Mouse (Mus musculus): ENCODE data around the gene Dhrs3. TPM values are rescaled to one million over a fixed set of nuclear protein-coding genes. Genes with fewer than 3 reads are reported as not detected.
A peak's percentile ranks its signal among the peaks of the same experiment; 100 is the strongest.

Dhrs3 gene
- polyA plus RNA-seq (2015; fragmentation: Nextera tagmentation; extraction: Ambion mirVana) = 177 and 229 TPM in 2 replicates

DNA sequence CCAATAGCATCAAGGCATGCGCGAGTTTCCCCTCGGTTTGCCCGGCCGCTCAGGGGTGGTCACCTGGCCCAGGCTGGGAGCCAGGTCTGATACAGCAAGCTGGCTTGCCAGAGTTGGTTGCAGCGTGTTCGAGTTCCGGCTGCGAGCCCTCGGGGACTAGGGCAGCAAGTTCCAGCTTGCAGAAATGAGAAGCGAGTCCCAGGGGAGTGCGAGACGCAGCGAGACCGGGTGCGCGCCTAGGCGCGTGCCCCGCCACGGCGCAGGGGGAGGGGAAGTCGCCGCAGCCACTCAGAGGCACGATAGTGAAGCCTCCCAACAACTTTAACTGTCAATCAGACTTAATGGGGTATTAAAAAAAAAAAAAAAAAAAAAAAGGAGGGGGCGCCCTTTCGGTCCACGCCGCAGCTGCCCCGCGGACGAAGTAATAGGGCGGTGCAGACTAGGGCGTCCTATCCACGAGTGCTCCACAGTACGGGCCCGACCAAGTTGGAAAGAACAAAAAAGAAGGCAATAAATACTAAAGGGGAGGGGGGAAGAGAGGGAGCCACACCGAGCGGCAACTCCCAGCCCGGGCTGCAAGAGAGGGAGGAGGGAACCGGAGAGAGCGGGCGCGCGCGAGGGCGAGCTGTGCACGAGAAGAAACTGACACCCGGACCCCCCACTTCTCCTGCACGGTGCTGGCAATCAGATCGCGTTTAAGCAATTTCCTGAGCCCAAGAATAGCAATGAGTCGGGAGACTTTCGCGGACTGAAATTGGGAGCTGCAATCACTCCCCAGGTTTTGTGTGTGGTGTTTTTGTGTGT is at the start of gene Dhrs3:
Gene Dhrs3, plus strand, starts transcription at position 695 of the 804 bp plus-strand sequence.
- 2% methylated on average over 55 of the region's 55 CpGs for WGBS
- H3K4me1 ChIP-seq (ENCODE audit: insufficient read depth, low read depth, low read length) = peaks cover 18% of the 10 kb centered on the region; the same call in 1 of the 2 replicates
- DNase-seq (ENCODE audit: low spot score) (peak; percentile 97), ATAC-seq (peak; percentile 76)
- no peaks in the 10 kb centered on the region for H3K27me3 ChIP-seq (replicated peaks; ENCODE audit: insufficient read depth, low read length)
- H3K9me3 ChIP-seq (ENCODE audit: low read length) = no peaks in the 10 kb centered on the region
- H3K4me3 ChIP-seq (ENCODE audit: low read depth, low read length) = peak within 1 kb of the TSS; percentile 86
- peak within 1 kb of the TSS; percentile 81 for H3K4me2 ChIP-seq (replicated peaks; ENCODE audit: low read depth, low read length)
- TF ChIP-seq EP300 (IDR thresholded peaks at IDR 0.05) (peak; percentile 53), CTCF (IDR thresholded peaks at IDR 0.05) (peak; percentile 34; the same call in 1 of the 2 replicates)
- H3K9ac ChIP-seq (replicated peaks; ENCODE audit: low read depth) = peak within 1 kb of the TSS; percentile 94
- peak within 1 kb of the TSS; percentile 96 for H3K27ac ChIP-seq (ENCODE audit: low read length)
- no peaks in the 10 kb centered on the region for H3K36me3 ChIP-seq (ENCODE audit: insufficient read depth, low read length)

DNA sequence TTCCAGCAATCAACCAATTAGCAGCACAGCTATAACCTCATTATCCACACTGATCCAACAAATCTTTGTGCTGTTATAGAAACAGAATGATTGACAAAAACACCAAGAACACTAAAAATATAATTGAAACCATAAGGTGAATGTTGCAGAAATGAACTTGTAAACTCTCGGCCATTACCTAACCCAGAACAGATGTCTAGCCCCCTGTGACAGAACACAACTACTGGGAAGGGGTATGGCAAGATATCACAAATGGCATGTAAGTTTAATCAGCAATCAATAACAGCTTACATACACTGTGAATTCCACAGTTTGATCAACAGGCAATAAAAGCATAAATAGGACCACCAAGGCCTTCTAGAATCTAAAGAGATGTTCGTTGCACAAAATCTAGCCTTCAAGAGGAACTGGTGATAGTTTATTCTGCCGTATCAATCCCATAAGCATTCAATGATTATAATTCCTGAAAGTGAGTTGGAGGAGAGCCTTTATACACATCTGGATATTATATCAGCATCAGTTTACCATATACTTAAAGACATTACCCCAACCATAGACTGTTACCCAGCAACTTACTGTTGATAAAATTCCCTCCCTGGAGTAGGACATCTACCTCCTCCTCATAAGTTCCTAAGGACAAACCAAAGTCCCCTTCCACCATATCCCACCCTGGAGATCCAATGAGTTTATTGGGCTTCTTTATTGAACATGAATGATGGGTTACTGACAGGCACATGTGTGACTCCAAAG is 30.7 kb upstream of the Dhrs3 start:
- ATAC-seq (no peak), DNase-seq (ENCODE audit: low spot score) (no peak)
- H3K27ac ChIP-seq (ENCODE audit: low read length) = no peak overlapping the region
- no peak overlapping the region for H3K4me2 ChIP-seq (replicated peaks; ENCODE audit: low read depth, low read length)
- no peaks in the 10 kb centered on the region for H3K27me3 ChIP-seq (replicated peaks; ENCODE audit: insufficient read depth, low read length)
- no peaks in the 10 kb centered on the region for H3K36me3 ChIP-seq (ENCODE audit: insufficient read depth, low read length)
- no peaks in the 10 kb centered on the region for H3K9me3 ChIP-seq (ENCODE audit: low read length)
- H3K9ac ChIP-seq (replicated peaks; ENCODE audit: low read depth) = no peak overlapping the region
- H3K4me3 ChIP-seq (ENCODE audit: low read depth, low read length) = no peak overlapping the region
- 84% methylated on average over 3 of the region's 3 CpGs for WGBS
- TF ChIP-seq CTCF (IDR thresholded peaks at IDR 0.05) (no peak), EP300 (IDR thresholded peaks at IDR 0.05) (no peak)
- no peaks in the 10 kb centered on the region for H3K4me1 ChIP-seq (ENCODE audit: insufficient read depth, low read depth, low read length)

DNA sequence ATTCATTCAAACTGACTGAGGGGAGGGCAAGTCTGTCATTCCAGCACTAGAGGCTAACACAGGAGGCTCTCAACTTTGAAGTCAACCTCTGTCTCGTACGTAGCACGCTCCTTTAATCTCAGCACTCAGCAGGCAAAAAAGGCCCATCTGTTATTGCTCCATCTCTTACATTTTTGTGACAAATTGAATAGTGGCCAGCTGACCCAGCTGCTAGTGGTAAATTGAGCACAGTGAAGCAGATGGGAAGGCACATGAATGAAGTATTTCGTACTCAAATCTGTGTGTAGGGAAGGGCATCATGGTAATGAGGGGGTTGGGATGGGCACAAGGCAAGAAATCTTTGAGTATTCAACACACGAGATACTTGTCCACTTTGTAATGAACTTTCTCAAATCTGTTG is 24.7 kb upstream of the Dhrs3 start:
- 62% methylated on average over 5 of the region's 5 CpGs for whole genome bisulfite sequencing
- Histone ChIP-seq H3K27ac (ENCODE audit: low read length) (no peak overlapping the region), H3K36me3 (ENCODE audit: insufficient read depth, low read length) (no peaks in the 10 kb centered on the region), H3K9me3 (ENCODE audit: low read length) (no peaks in the 10 kb centered on the region), H3K4me3 (ENCODE audit: low read depth, low read length) (no peak overlapping the region), H3K4me1 (ENCODE audit: insufficient read depth, low read depth, low read length) (no peaks in the 10 kb centered on the region), H3K9ac (replicated peaks; ENCODE audit: low read depth) (no peak overlapping the region), H3K27me3 (replicated peaks; ENCODE audit: insufficient read depth, low read length) (no peaks in the 10 kb centered on the region), H3K4me2 (replicated peaks; ENCODE audit: low read depth, low read length) (no peak overlapping the region)
- no peak for DNase-seq (ENCODE audit: low spot score)
- no peak for ATAC-seq
- TF ChIP-seq EP300 (IDR thresholded peaks at IDR 0.05) (no peak), CTCF (IDR thresholded peaks at IDR 0.05) (no peak)

DNA sequence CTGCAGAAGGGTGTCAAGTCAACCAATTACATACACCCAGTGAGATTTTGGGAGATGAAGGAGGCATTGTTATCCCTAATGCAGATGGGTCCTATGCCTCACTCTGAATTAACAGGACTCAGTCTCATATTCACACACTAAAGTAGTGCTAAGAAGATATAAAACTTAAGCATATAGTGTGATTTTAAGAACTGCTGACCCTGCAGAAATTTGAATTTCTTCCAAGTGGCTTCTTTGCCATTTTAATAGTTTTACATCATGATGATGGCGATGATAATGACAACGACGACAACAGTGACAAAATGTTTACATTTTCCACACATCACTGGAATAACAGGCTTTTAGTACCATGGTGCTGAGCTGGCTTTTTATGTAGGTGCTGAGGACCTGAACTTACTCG is 24.0 kb upstream of the Dhrs3 start:
- H3K4me1 ChIP-seq (ENCODE audit: insufficient read depth, low read depth, low read length) = no peaks in the 10 kb centered on the region
- H3K9me3 ChIP-seq (ENCODE audit: low read length) = no peaks in the 10 kb centered on the region
- no peak overlapping the region for H3K4me3 ChIP-seq (ENCODE audit: low read depth, low read length)
- ATAC-seq (no peak), DNase-seq (ENCODE audit: low spot score) (no peak)
- H3K9ac ChIP-seq (replicated peaks; ENCODE audit: low read depth) = no peak overlapping the region
- H3K27me3 ChIP-seq (replicated peaks; ENCODE audit: insufficient read depth, low read length) = no peaks in the 10 kb centered on the region
- no peaks in the 10 kb centered on the region for H3K36me3 ChIP-seq (ENCODE audit: insufficient read depth, low read length)
- no peak overlapping the region for H3K27ac ChIP-seq (ENCODE audit: low read length)
- 76% methylated on average over 4 of the region's 4 CpGs for WGBS
- no peak overlapping the region for H3K4me2 ChIP-seq (replicated peaks; ENCODE audit: low read depth, low read length)
- TF ChIP-seq EP300 (IDR thresholded peaks at IDR 0.05) (no peak), CTCF (IDR thresholded peaks at IDR 0.05) (no peak)

DNA sequence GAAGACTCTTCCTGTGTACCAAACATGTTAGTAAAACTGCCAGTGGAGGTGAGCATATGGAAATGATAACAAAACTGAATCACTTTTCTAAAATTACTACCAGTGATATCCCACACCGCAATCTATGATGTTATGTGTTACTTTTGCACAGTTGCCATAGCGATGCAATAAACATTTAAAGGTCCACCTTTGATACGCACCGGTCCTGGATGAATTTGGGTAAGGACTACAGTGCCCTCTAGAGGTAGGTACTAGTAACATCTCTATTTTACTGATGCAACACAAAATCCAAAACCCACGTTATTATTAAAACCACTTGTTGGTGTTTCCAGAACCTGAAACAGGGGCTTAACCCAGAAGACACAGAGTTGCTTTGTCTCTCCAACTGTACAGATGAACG is 19.7 kb upstream of the Dhrs3 start:
- Histone ChIP-seq H3K4me2 (replicated peaks; ENCODE audit: low read depth, low read length) (no peak overlapping the region), H3K27ac (ENCODE audit: low read length) (no peak overlapping the region), H3K27me3 (replicated peaks; ENCODE audit: insufficient read depth, low read length) (no peaks in the 10 kb centered on the region), H3K9ac (replicated peaks; ENCODE audit: low read depth) (no peak overlapping the region), H3K36me3 (ENCODE audit: insufficient read depth, low read length) (no peaks in the 10 kb centered on the region), H3K4me1 (ENCODE audit: insufficient read depth, low read depth, low read length) (no peaks in the 10 kb centered on the region), H3K9me3 (ENCODE audit: low read length) (no peaks in the 10 kb centered on the region), H3K4me3 (ENCODE audit: low read depth, low read length) (no peak overlapping the region)
- DNase-seq (ENCODE audit: low spot score) = peak; percentile 36
- WGBS = 36% methylated on average over 6 of the region's 6 CpGs
- ATAC-seq = no peak
- TF ChIP-seq EP300 (IDR thresholded peaks at IDR 0.05) (no peak), CTCF (IDR thresholded peaks at IDR 0.05) (peak; percentile 55)

DNA sequence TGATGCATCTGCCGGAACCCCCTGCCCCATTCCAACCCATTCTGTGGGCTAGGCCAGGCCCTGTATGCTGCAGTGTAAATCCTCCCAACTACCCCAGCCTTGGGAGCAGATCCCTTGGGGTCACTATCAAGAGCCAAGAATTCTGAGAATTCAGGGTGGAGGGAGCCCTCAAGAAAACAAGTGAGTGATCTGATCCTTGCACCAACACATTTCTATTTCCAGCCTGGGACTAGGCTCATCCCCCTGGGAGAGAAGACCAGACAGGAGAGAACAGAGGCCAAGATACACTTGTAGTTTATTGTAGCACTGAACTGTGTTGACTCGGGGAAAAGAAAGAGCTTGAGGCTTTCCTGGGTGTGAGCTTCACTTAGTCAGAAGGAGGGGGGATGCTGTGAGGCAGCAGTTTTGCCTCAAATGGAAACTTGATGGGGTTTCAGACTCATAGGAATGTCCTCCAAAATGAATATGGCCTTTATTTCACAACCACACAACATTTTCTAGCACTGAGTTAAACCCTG is 17.0 kb upstream of the Dhrs3 start:
- TF ChIP-seq CTCF (IDR thresholded peaks at IDR 0.05) = no peak
- no peak for TF ChIP-seq EP300 (IDR thresholded peaks at IDR 0.05)
- WGBS = 78% methylated on average over 2 of the region's 2 CpGs
- Histone ChIP-seq H3K4me1 (ENCODE audit: insufficient read depth, low read depth, low read length) (no peaks in the 10 kb centered on the region), H3K9ac (replicated peaks; ENCODE audit: low read depth) (no peak overlapping the region), H3K27ac (ENCODE audit: low read length) (no peak overlapping the region), H3K4me2 (replicated peaks; ENCODE audit: low read depth, low read length) (no peak overlapping the region), H3K4me3 (ENCODE audit: low read depth, low read length) (no peak overlapping the region), H3K9me3 (ENCODE audit: low read length) (no peaks in the 10 kb centered on the region), H3K27me3 (replicated peaks; ENCODE audit: insufficient read depth, low read length) (no peaks in the 10 kb centered on the region), H3K36me3 (ENCODE audit: insufficient read depth, low read length) (no peaks in the 10 kb centered on the region)
- DNase-seq (ENCODE audit: low spot score) (no peak), ATAC-seq (no peak)
